Mouse (Mus musculus): Measurements from ENCODE around the gene St6gal1. TPM values are rescaled to one million over a fixed set of nuclear protein-coding genes. Genes with fewer than 3 reads are reported as not detected.

St6gal1 gene
- polyA plus RNA-seq, 1 experiment from 2014 or later = 29.1 TPM

GRCm38 (mm10) chr16:23214314-23214713 lies 10.2 kb upstream of the St6gal1 start:
- no peaks in the 10 kb centered on the region for H3K36me3 ChIP-seq (ENCODE audit: control insufficient read depth, insufficient read depth, low read length)
- no peak overlapping the region for H3K27ac ChIP-seq (replicated peaks; ENCODE audit: low read depth, low read length)
- H3K9ac ChIP-seq (ENCODE audit: low read length) = no peak overlapping the region
- no peak overlapping the region for H3K4me2 ChIP-seq (ENCODE audit: low read depth, severe bottlenecking)
- H3K4me3 ChIP-seq (ENCODE audit: low read depth, low read length) = no peak overlapping the region
- ATAC-seq (ENCODE audit: insufficient number of reproducible peaks, low FRiP score, low TSS enrichment, low read depth) (no peak), DNase-seq (ENCODE audit: low spot score) (no peak)
- no peaks in the 10 kb centered on the region for H3K27me3 ChIP-seq (ENCODE audit: control insufficient read depth, insufficient read depth, low read length)
- H3K9me3 ChIP-seq (ENCODE audit: control insufficient read depth, low read length) = no peaks in the 10 kb centered on the region
- no peaks in the 10 kb centered on the region for H3K4me1 ChIP-seq (ENCODE audit: control insufficient read depth, insufficient read depth, low read length)
- 78% methylated on average over 7 of the region's 7 CpGs for WGBS

GRCm38 (mm10) chr16:23215241-23215900 lies 9.2 kb upstream of the St6gal1 start:
- no peaks in the 10 kb centered on the region for H3K9me3 ChIP-seq (ENCODE audit: control insufficient read depth, low read length)
- WGBS = 91% methylated on average over 5 of the region's 5 CpGs
- DNase-seq (ENCODE audit: low spot score) = peak; percentile 13

DNA sequence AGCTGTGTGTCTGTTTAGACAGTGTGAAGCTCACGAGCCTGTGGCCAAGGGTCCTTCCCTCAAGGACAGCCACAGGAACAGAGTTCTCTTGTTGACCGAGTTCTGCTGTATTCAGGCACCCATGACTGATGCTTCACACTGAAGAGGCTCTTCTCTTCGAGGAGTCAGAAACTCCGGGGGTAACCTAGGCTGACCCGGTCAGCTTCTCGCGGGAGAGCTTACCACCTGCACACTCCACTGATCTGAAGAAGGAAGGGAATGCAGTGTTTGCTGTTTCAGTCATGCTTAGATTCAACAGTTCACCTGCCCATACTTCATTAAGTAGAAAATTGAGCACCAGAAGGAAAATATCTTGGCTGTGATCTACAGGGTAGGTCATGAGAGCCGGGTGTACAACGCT lies 8.2 kb upstream of the St6gal1 start:
- H3K27me3 ChIP-seq (ENCODE audit: control insufficient read depth, insufficient read depth, low read length) = no peaks in the 10 kb centered on the region
- DNase-seq (ENCODE audit: low spot score) (no peak), ATAC-seq (ENCODE audit: insufficient number of reproducible peaks, low FRiP score, low TSS enrichment, low read depth) (no peak)
- H3K27ac ChIP-seq (replicated peaks; ENCODE audit: low read depth, low read length) = no peak overlapping the region
- no peak overlapping the region for H3K4me2 ChIP-seq (ENCODE audit: low read depth, severe bottlenecking)
- no peaks in the 10 kb centered on the region for H3K36me3 ChIP-seq (ENCODE audit: control insufficient read depth, insufficient read depth, low read length)
- WGBS = 91% methylated on average over 9 of the region's 9 CpGs
- H3K4me3 ChIP-seq (ENCODE audit: low read depth, low read length) = no peak overlapping the region
- no peaks in the 10 kb centered on the region for H3K4me1 ChIP-seq (ENCODE audit: control insufficient read depth, insufficient read depth, low read length)
- no peak overlapping the region for H3K9ac ChIP-seq (ENCODE audit: low read length)
- H3K9me3 ChIP-seq (ENCODE audit: control insufficient read depth, low read length) = no peaks in the 10 kb centered on the region

More at GRCm38 (mm10) chr16:23215241-23215900, 9.2 kb upstream of the St6gal1 start:
- no peak for ATAC-seq (ENCODE audit: insufficient number of reproducible peaks, low FRiP score, low TSS enrichment, low read depth)
- no peaks in the 10 kb centered on the region for H3K4me1 ChIP-seq (ENCODE audit: control insufficient read depth, insufficient read depth, low read length)
- H3K4me2 ChIP-seq (ENCODE audit: low read depth, severe bottlenecking) = no peak overlapping the region
- H3K27me3 ChIP-seq (ENCODE audit: control insufficient read depth, insufficient read depth, low read length) = no peaks in the 10 kb centered on the region
- no peak overlapping the region for H3K27ac ChIP-seq (replicated peaks; ENCODE audit: low read depth, low read length)
- no peak overlapping the region for H3K4me3 ChIP-seq (ENCODE audit: low read depth, low read length)
- H3K36me3 ChIP-seq (ENCODE audit: control insufficient read depth, insufficient read depth, low read length) = no peaks in the 10 kb centered on the region
- H3K9ac ChIP-seq (ENCODE audit: low read length) = no peak overlapping the region

- H3K4me1 ChIP-seq (ENCODE audit: control insufficient read depth, insufficient read depth, low read length) = no peaks in the 10 kb centered on the region
- no peak overlapping the region for H3K27ac ChIP-seq (replicated peaks; ENCODE audit: low read depth, low read length)
- H3K9ac ChIP-seq (ENCODE audit: low read length) = no peak overlapping the region
- no peak for DNase-seq (ENCODE audit: low spot score)
- H3K9me3 ChIP-seq (ENCODE audit: control insufficient read depth, low read length) = no peaks in the 10 kb centered on the region
- 46% methylated on average over 7 of the region's 7 CpGs for WGBS
- H3K36me3 ChIP-seq (ENCODE audit: control insufficient read depth, insufficient read depth, low read length) = no peaks in the 10 kb centered on the region
- H3K4me3 ChIP-seq (ENCODE audit: low read depth, low read length) = no peak overlapping the region
- no peak for ATAC-seq (ENCODE audit: insufficient number of reproducible peaks, low FRiP score, low TSS enrichment, low read depth)
- H3K27me3 ChIP-seq (ENCODE audit: control insufficient read depth, insufficient read depth, low read length) = no peaks in the 10 kb centered on the region
- H3K4me2 ChIP-seq (ENCODE audit: low read depth, severe bottlenecking) = no peak overlapping the region
Measured at GRCm38 (mm10) chr16:23218313-23218712, 6.2 kb upstream of the St6gal1 start.

DNA sequence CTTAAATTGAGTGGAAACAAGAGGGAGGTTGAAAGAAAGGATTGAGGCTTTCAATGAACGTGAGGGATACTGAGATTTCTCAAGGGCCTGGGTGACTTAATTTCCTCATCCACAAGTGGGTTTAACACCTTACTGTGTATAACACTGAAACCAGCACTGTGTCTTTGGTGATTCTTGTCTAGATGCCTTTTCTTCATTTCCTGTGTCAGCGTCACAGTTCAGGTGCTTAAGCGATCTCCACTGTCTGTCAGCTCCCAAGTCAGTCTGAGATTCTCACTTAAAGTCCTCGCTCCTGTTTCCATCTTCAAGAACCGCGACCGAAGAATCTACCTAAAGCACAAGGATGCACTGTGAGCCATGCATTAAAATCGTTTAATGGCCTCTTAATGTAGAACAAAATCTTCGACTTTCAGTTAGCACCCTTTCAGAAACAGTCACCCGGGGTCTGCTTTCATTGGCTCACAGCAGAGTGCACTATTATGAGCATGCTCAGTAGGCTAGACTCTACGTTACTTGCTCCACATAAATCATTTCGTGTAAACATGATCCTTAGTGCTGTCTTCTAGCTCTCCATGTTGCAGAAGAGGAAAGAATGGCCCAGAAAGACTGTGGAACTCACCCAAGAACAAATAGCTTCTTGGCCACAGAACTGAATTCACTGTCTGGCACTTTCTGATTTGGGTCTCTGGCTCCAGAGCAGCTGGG lies 1.2 kb upstream of the St6gal1 start:
- Histone ChIP-seq H3K4me3 (ENCODE audit: low read depth, low read length) (no peak overlapping the region), H3K36me3 (ENCODE audit: control insufficient read depth, insufficient read depth, low read length) (no peaks in the 10 kb centered on the region), H3K9me3 (ENCODE audit: control insufficient read depth, low read length) (no peaks in the 10 kb centered on the region), H3K9ac (ENCODE audit: low read length) (no peak overlapping the region), H3K4me2 (ENCODE audit: low read depth, severe bottlenecking) (no peak overlapping the region), H3K4me1 (ENCODE audit: control insufficient read depth, insufficient read depth, low read length) (peaks cover 9% of the 10 kb centered on the region; the same call in 1 of the 2 replicates), H3K27me3 (ENCODE audit: control insufficient read depth, insufficient read depth, low read length) (no peaks in the 10 kb centered on the region), H3K27ac (replicated peaks; ENCODE audit: low read depth, low read length) (no peak overlapping the region)
- no peak for ATAC-seq (ENCODE audit: insufficient number of reproducible peaks, low FRiP score, low TSS enrichment, low read depth)
- no peak for DNase-seq (ENCODE audit: low spot score)
- WGBS = 75% methylated on average over 12 of the region's 12 CpGs

DNA sequence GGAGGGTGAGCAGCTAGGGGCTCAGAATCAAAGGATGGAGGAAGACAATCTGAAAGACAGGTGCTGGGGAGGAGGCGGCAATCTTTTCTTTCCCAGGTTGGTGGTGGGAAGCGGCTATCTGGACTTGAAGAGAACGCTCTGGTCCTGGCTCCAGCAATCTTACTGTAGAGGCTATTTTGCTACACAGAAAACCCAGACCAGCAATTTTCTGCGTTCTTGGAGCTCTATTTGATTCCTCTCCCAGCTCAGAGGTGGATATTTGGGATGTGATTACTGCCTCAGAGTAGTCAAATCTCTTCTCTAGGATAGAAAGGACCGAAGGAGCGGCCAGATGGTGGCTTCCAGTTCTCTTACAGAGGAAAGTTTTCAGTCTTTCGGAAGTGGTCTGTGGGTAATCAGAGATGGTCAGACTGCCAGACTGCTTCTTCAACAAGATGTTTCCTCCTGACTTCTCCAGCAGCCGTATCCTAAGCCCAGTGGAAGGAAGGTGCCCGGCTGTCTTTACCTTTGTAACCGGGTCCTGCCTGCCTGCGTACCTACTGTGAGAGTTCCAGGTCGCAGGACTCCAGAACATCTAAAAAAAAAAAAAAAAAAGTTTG lies 570 bp upstream of the St6gal1 start:
- ATAC-seq (ENCODE audit: insufficient number of reproducible peaks, low FRiP score, low TSS enrichment, low read depth) (no peak), DNase-seq (ENCODE audit: low spot score) (no peak)
- H3K9me3 ChIP-seq (ENCODE audit: control insufficient read depth, low read length) = no peaks in the 10 kb centered on the region
- no peaks in the 10 kb centered on the region for H3K36me3 ChIP-seq (ENCODE audit: control insufficient read depth, insufficient read depth, low read length)
- no peak overlapping the region for H3K27ac ChIP-seq (replicated peaks; ENCODE audit: low read depth, low read length)
- peak overlapping the region; percentile 81; the same call in 1 of the 2 replicates for H3K4me3 ChIP-seq (ENCODE audit: low read depth, low read length)
- 39% methylated on average over 12 of the region's 12 CpGs for WGBS
- H3K4me2 ChIP-seq (ENCODE audit: low read depth, severe bottlenecking) = peak overlapping the region; percentile 71
- no peaks in the 10 kb centered on the region for H3K27me3 ChIP-seq (ENCODE audit: control insufficient read depth, insufficient read depth, low read length)
- H3K9ac ChIP-seq (ENCODE audit: low read length) = no peak overlapping the region; the same call in 1 of the 2 replicates
- peaks cover 13% of the 10 kb centered on the region; the same call in 1 of the 2 replicates for H3K4me1 ChIP-seq (ENCODE audit: control insufficient read depth, insufficient read depth, low read length)

DNA sequence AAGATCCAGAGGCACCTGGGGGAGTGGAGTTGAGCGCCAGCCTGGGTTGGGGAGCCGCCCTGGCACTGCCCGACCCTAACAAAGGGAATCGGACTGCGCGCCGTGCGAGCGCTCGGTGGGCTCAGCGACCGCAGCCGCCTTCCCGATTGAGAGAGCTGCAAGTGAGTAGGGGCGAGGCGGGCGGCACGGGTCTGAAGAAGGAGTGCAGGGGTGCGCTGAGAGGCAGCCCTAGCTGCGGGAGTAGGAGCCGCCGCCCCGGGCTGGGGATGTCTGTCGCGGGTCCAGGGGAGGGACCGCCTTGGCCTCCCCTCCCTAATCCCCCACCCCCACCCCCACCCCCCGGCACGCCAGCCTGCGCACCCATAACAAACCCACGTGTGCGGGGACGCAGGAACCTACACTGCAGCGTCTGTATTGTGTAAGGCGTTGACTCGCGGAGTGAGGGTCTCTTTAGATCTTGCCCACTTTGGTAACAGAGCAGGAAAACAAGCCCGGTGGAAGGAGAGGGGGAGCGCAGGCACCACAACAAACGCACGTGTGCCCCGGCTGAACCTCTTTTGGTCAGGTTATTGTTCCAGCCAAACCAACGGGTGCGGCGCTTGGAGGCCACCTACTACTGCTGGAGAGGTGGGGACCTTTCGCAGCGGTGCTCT lies 655 bp downstream of the St6gal1 start:
- Histone ChIP-seq H3K27me3 (ENCODE audit: control insufficient read depth, insufficient read depth, low read length) (no peaks in the 10 kb centered on the region), H3K4me2 (ENCODE audit: low read depth, severe bottlenecking) (peak overlapping the region; percentile 71), H3K9me3 (ENCODE audit: control insufficient read depth, low read length) (no peaks in the 10 kb centered on the region), H3K36me3 (ENCODE audit: control insufficient read depth, insufficient read depth, low read length) (no peaks in the 10 kb centered on the region), H3K27ac (replicated peaks; ENCODE audit: low read depth, low read length) (peak overlapping the region; percentile 77), H3K9ac (ENCODE audit: low read length) (peak overlapping the region; percentile 98), H3K4me1 (ENCODE audit: control insufficient read depth, insufficient read depth, low read length) (peaks cover 13% of the 10 kb centered on the region; the same call in 1 of the 2 replicates), H3K4me3 (ENCODE audit: low read depth, low read length) (peak overlapping the region; percentile 81)
- WGBS = under 1% methylated on average over 46 of the region's 46 CpGs
- peak; percentile 82 for DNase-seq (ENCODE audit: low spot score)
- ATAC-seq (ENCODE audit: insufficient number of reproducible peaks, low FRiP score, low TSS enrichment, low read depth) = peak; percentile 80

Data from limb, embryonic 11.5 days (tissue).